Mouse (Mus musculus) midbrain, postnatal 0 days (tissue): ENCODE results near the gene Olfr61. TPM values are rescaled to one million over a fixed set of nuclear protein-coding genes. Genes with fewer than 3 reads are reported as not detected.
"Not testable (repeated sequence)": the region's sequence is repeated elsewhere in the genome, so short reads cannot be mapped to it uniquely, and the experiment has no call there.

ENCODE experiments used
- ATAC-seq: fragments of 200-750 bp; cut with Nextera tagmentation; 2 replicates; pipeline ENCODE4 v1.8.0; 2017; ENCODE audit warnings: moderate number of reproducible peaks, mild to moderate bottlenecking, moderate TSS enrichment, moderate library complexity; ENCODE audit not compliant: low FRiP score
- DNase-seq: peaks from one replicate; pipeline ENCODE4 v3.0.0-alpha.2; 2015; ENCODE audit warnings: low spot score
- H3K27ac ChIP-seq: fragments of 300-500 bp; sonication (generic); 2 replicates; pipeline ENCODE4 v1.5.1; 2014; ENCODE audit warnings: low read depth, mild to moderate bottlenecking, low read length, mixed read lengths
- H3K27me3 ChIP-seq: fragments of 300-500 bp; sonication (generic); 2 replicates; pipeline ENCODE4 v1.6.1; 2014; ENCODE audit warnings: low read length, control low read depth, mixed read lengths; ENCODE audit not compliant: insufficient read depth
- H3K36me3 ChIP-seq: fragments of 300-500 bp; sonication (generic); 2 replicates; pipeline ENCODE4 v1.6.1; 2014; ENCODE audit warnings: low read length, control low read depth, mixed read lengths; ENCODE audit not compliant: insufficient read depth
- H3K4me1 ChIP-seq: fragments of 300-500 bp; sonication (generic); 2 replicates; pipeline ENCODE4 v1.6.1; 2014; ENCODE audit warnings: mild to moderate bottlenecking, control low read depth, antibody characterized with exemption, low read length, mixed read lengths; ENCODE audit not compliant: insufficient read depth
- H3K4me2 ChIP-seq: fragments of 300-500 bp; sonication (generic); 2 replicates; pipeline ENCODE4 v1.6.1; 2014; ENCODE audit warnings: low read depth, mild to moderate bottlenecking, low read length, mixed read lengths; ENCODE audit not compliant: poor library complexity, severe bottlenecking
- H3K4me3 ChIP-seq: fragments of 300-500 bp; sonication (generic); 2 replicates; pipeline ENCODE4 v1.5.1; 2014; ENCODE audit warnings: low read depth, mild to moderate bottlenecking, low read length, moderate library complexity
- H3K9ac ChIP-seq: fragments of 300-500 bp; sonication (generic); replicated peaks from 2 replicates; pipeline ENCODE4 v1.6.1; 2014; ENCODE audit warnings: mild to moderate bottlenecking, low read length, moderate library complexity, mixed read lengths; ENCODE audit not compliant: poor library complexity, severe bottlenecking
- H3K9me3 ChIP-seq: fragments of 300-500 bp; sonication (generic); 2 replicates; pipeline ENCODE4 v1.6.1; 2016; ENCODE audit warnings: low read length, control low read depth
- CTCF ChIP-seq: IDR thresholded peaks from 2 replicates; pipeline ENCODE4 v1.5.1; 2016; ENCODE audit warnings: antibody characterized with exemption, mild to moderate bottlenecking
- WGBS: fragments of 180-500 bp; shearing (Covaris S2); extraction: QIAGEN DNeasy Blood & Tissue Kit; methylation state at CpG from one replicate; pipeline ENCODE4 v1.1.7; 2014; 5-methylcytosine and 5-hydroxymethylcytosine counted together
- polyA plus RNA-seq: library from polyadenylated mRNA; unstranded; fragments of >200 nt; fragmentation: Nextera tagmentation; extraction: Ambion mirVana; gene quantifications from 2 replicates; pipeline ENCODE4 v1.2.1, GENCODE M21; 2015
- total RNA-seq: library from RNA; depleted of rRNA; stranded (reverse); fragments of >200 nt; gene quantifications from 2 replicates; pipeline ENCODE4 v1.2.3, GENCODE M21; 2014; rRNA removed

Olfr61 gene
- total RNA-seq (not detected in 2 replicates), polyA plus RNA-seq (not detected in 2 replicates)

GRCm38 (mm10) chr7:140628670-140629069, at the start of gene Olfr61:
Gene Olfr61, plus strand, starts transcription at chr7:140628970.
- H3K9ac ChIP-seq, H3K4me1 ChIP-seq, DNase-seq, H3K27ac ChIP-seq, H3K4me3 ChIP-seq, H3K36me3 ChIP-seq, H3K4me2 ChIP-seq, ATAC-seq, H3K27me3 ChIP-seq, H3K9me3 ChIP-seq: not testable (repeated sequence)
- 84% methylated on average over 3 of the region's 3 CpGs for WGBS

GRCm38 (mm10) chr7:140600969-140601368, 27.8 kb upstream of the Olfr61 start, which contains the start of gene Olfr46:
Gene Olfr46, plus strand, starts transcription at chr7:140601269.
- H3K4me2 ChIP-seq, H3K4me3 ChIP-seq, H3K4me1 ChIP-seq, H3K27ac ChIP-seq, H3K27me3 ChIP-seq, DNase-seq, H3K9ac ChIP-seq, ATAC-seq, H3K36me3 ChIP-seq, H3K9me3 ChIP-seq: not testable (repeated sequence)
- 87% methylated on average over 2 of the region's 2 CpGs for WGBS

DNA sequence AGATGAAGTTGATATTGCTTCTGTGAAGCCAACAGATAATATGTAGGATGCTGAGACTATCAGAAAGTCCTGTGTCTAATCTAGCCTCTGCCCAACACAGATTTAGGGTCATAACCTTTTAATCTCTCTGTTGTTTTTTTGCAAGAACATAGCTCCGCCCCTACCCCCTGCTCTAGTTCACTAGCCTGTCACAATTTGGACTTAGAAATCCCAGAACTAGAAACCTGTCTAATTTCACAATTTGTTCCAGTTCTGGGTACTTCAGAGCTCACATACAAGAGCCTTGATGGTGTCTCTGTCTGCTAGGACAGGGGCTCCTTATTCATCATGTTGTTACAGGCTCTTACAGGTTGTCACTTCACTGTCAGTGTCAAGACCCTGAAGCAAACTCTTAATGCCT, 1.8 kb downstream of the Olfr61 start:
- H3K4me2 ChIP-seq, result no peak overlapping the region
- no peak for ATAC-seq
- H3K9ac ChIP-seq, result no peak overlapping the region
- H3K9me3 ChIP-seq, result no peaks in the 10 kb centered on the region
- no peak for TF ChIP-seq CTCF
- no peaks in the 10 kb centered on the region for H3K27me3 ChIP-seq
- no peaks in the 10 kb centered on the region for H3K4me1 ChIP-seq
- H3K4me3 ChIP-seq, result no peak overlapping the region
- WGBS, result 73% methylated on average over 1 of the region's 1 CpGs
- H3K36me3 ChIP-seq, result no peaks in the 10 kb centered on the region
- H3K27ac ChIP-seq, result no peak overlapping the region
- no peak for DNase-seq

DNA sequence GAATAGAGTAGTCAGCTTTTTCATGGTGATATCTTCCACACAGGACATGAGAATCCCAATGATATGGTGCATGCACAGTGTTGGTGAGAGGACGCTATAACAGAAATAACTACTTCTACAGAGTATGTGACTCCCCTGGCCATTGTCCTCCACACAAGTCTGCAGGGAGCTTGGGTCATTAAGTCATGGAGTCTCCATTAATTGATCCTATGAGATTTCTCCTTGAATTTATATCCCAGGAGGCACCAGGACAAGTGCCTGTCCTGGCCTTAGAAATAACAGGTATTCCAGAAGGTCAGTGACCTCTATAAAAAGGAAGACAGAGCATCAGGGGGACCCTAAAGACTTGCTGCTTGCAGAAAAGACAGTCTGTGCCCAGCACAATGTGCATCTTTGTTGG, 17.4 kb downstream of the Olfr61 start, which contains the start of gene Olfr53:
Olfr53 (plus strand) TSS at position 301 of the 400 bp plus-strand sequence.
- H3K27me3 ChIP-seq, result no peaks in the 10 kb centered on the region
- 83% methylated on average over 1 of the region's 1 CpGs for WGBS
- no peak for TF ChIP-seq CTCF

GRCm38 (mm10) chr7:140659630-140660029, 30.9 kb downstream of the Olfr61 start, which contains the start of gene Olfr539:
Gene Olfr539, plus strand, starts transcription at chr7:140659930.
- Histone ChIP-seq H3K9ac (no peak within 1 kb of the TSS), H3K9me3 (no peaks in the 10 kb centered on the region), H3K36me3 (no peaks in the 10 kb centered on the region), H3K4me3 (no peak within 1 kb of the TSS), H3K27me3 (no peaks in the 10 kb centered on the region), H3K27ac (no peak within 1 kb of the TSS), H3K4me1 (no peaks in the 10 kb centered on the region), H3K4me2 (no peak within 1 kb of the TSS)
- TF ChIP-seq CTCF, result no peak
- no peak for ATAC-seq
- DNase-seq, result no peak
- 83% methylated on average over 4 of the region's 4 CpGs for WGBS

More for the DNA sequence above, 17.4 kb downstream of the Olfr61 start, which contains the start of gene Olfr53:
- DNase-seq (no peak), ATAC-seq (no peak)
- Histone ChIP-seq H3K4me1 (no peaks in the 10 kb centered on the region), H3K9me3 (no peaks in the 10 kb centered on the region), H3K27ac (no peak within 1 kb of the TSS), H3K4me3 (no peak within 1 kb of the TSS), H3K9ac (no peak within 1 kb of the TSS), H3K4me2 (no peak within 1 kb of the TSS), H3K36me3 (no peaks in the 10 kb centered on the region)

DNA sequence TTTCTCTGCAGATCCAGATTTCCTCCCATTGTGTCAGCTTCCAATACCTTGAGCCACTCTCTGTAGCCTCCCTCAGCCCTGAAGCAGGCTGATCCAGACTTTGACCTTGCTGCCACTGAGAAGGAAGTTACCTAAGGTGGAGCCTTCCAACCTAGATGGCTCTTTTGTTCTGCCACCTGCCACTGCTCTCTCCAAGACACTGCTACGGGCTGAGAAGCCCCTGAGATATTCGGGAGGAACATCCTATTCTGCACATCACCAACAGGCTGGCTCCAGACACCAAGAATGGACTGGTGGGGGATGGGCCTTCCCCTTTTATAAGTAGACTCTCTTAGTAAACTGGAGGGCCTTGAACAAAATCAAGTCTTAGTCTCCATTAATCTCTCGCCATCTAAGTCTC, 41.9 kb downstream of the Olfr61 start:
- H3K9me3 ChIP-seq, H3K4me1 ChIP-seq, ATAC-seq, H3K4me2 ChIP-seq, H3K27ac ChIP-seq, H3K4me3 ChIP-seq, DNase-seq, H3K9ac ChIP-seq, H3K27me3 ChIP-seq, H3K36me3 ChIP-seq: not testable (repeated sequence)
- WGBS, result 91% methylated on average over 3 of the region's 3 CpGs
